Mouse (Mus musculus): ENCODE measurements at regions not wholly inside any gene's neighbourhood (a gene's known extent, or its start where the extent isn't known, plus 50 kb on each side); places are given as distances from the start of the nearest gene placed in this dataset.

DNA sequence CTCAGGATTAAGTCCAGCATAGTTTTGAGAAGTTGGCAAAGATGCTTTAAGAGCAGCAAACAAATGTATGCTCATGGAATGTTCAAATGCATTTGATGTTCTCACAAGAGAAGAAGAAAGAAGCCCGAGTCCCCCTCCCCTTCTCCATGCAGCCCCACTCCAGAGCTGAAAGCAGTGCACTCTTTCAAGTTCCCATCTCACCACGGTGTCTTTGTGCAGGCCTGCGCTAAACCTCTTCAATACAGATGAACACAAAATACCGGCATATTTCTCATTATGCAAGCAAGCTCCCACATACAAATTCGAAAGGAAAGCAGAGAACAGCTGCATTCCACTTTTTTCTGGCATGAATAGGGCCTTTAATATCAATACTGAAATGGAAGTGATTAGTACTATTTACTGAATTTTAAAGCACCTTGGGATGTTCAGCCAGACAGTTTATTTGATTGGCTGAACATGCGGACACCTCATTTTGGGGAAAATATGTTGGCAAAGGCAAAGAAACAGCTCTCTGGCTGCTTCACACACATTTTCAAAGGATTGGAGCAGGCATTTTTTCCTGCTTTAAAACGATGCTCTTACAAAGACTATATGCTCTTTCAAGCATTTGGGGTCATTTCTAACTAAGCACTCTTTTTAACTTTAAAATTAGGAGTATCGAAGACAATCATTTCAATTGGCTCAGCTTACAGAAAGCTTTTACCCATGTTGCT lies 595.8 kb downstream of the Car8 start:
- TF ChIP-seq CTCF (IDR thresholded peaks at IDR 0.05; ENCODE audit: borderline replicate concordance, extremely low read depth, insufficient read depth, insufficient read length) = no peak
- no peak for TF ChIP-seq POLR2A (IDR thresholded peaks at IDR 0.05; ENCODE audit: borderline replicate concordance, extremely low read depth, insufficient read depth, insufficient read length, poor library complexity, severe bottlenecking)

Measured in brain, embryonic 14.5 days (tissue).